Mouse (Mus musculus): ENCODE results near the gene Angptl4. TPM values are rescaled to one million over a fixed set of nuclear protein-coding genes. Genes with fewer than 3 reads are reported as not detected.

Gene Angptl4
- polyA plus RNA-seq, 1 experiment: not detected

DNA sequence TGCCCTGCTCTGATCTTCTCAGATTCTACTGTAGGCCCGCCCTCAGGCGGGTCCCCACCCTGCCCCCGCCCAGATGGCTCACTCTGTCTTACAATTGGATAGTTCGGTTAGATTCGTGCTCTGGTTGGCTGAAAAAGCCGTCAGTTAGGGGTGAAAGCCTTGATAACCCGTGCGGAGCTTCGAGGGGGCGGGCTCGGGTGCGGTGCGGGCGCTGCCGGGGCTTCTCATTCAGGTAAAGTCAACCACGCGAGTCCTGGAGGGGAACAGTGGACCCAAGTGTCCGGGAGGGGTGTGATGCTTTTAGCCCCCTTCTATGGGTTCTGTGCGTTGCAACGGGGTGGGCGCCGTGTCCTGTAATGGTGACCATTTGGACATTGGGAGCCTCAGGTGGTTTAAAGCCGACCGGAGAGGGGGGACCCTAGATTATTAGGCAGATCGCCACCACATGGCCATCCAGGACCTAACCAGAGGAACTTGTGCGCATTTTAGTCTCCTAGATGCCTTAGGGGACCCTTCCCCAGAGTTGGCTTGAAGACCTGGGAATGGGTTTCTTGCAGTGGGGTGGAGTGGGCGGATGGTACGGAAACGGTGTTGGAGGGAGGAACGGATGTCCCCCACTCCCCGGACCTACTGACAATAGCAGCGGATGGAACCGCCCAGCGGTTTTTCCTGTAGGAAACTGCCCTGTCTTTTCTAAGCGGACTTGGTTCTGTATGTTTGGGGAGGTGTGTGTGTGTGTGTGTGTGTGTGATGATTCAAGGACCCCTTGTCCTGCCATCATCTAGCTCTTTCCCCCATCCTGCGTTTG lies 28.9 kb upstream of the Angptl4 start, which contains the start of gene Kank3:
Gene Kank3 (plus strand): TSS at position 186 of the 808 bp plus-strand sequence.
- no peak for TF ChIP-seq GATA1 (IDR thresholded peaks at IDR 0.05; ENCODE audit: low read length)

- TF ChIP-seq GATA1 (IDR thresholded peaks at IDR 0.05; ENCODE audit: low read length): no peak
Measured at GRCm38 (mm10) chr17:33808192-33808591, 26.6 kb upstream of the Angptl4 start.

- TF ChIP-seq GATA1 (IDR thresholded peaks at IDR 0.05; ENCODE audit: low read length): no peak
Measured at GRCm38 (mm10) chr17:33807181-33807888, 25.7 kb upstream of the Angptl4 start.

- no peak for TF ChIP-seq GATA1 (IDR thresholded peaks at IDR 0.05; ENCODE audit: low read length)
Measured at GRCm38 (mm10) chr17:33804745-33805144, 23.1 kb upstream of the Angptl4 start.

DNA sequence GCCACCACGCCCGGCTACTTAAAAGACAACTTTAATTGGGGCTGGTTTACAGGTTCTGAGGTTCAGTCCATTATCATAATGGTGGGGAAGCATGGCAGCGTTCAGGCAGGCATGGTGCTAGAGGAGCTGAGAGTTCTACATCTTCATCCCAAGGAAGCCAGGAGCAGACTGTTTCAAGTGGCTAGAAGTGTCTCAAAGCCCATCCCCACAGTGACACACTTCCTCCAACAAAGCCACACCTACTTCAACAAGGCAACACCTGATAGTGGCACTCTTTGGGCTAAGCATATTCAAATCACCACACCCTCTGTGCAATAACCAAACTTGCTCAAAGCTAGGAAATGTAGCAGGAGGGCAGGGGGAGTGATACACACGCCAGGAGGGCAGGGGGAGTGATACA lies 22.6 kb upstream of the Angptl4 start:
- no peak for TF ChIP-seq GATA1 (IDR thresholded peaks at IDR 0.05; ENCODE audit: low read length)

DNA sequence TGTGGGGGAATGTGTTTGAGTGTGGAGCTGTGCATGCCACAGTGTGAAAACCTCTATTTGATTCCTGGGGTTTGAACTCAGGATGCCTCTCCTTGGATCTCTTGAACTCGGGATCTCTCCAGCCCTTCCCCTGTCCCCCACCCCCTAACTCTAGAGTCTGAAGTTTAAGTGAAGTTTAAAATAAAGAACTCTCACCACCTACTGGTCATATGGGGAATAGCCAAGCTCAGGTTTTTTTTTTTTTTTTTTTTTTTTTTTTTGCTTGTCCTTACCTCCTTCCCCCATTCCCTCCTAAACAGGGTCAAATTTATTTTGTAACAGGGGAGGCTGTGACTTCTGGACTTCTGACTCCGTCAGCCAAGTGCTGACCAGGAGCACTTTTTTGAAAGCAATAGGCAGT lies 20.6 kb upstream of the Angptl4 start:
- no peak for TF ChIP-seq GATA1 (IDR thresholded peaks at IDR 0.05; ENCODE audit: low read length)

GRCm38 (mm10) chr17:33799277-33799676 lies 17.6 kb upstream of the Angptl4 start:
- no peak for TF ChIP-seq GATA1 (IDR thresholded peaks at IDR 0.05; ENCODE audit: low read length)

- TF ChIP-seq GATA1 (IDR thresholded peaks at IDR 0.05; ENCODE audit: low read length): no peak
Measured at GRCm38 (mm10) chr17:33798306-33798705, 16.7 kb upstream of the Angptl4 start.

GRCm38 (mm10) chr17:33788732-33789131 lies 7.1 kb upstream of the Angptl4 start:
- no peak for TF ChIP-seq GATA1 (IDR thresholded peaks at IDR 0.05; ENCODE audit: low read length)

GRCm38 (mm10) chr17:33786375-33786774 lies 4.7 kb upstream of the Angptl4 start:
- TF ChIP-seq GATA1 (IDR thresholded peaks at IDR 0.05; ENCODE audit: low read length): no peak

- TF ChIP-seq GATA1 (IDR thresholded peaks at IDR 0.05; ENCODE audit: low read length): no peak
Measured at GRCm38 (mm10) chr17:33784939-33785338, 3.3 kb upstream of the Angptl4 start.

GRCm38 (mm10) chr17:33783408-33783807 lies 1.8 kb upstream of the Angptl4 start:
- no peak for TF ChIP-seq GATA1 (IDR thresholded peaks at IDR 0.05; ENCODE audit: low read length)

- TF ChIP-seq GATA1 (IDR thresholded peaks at IDR 0.05; ENCODE audit: low read length): no peak
Measured at GRCm38 (mm10) chr17:33782067-33782466, 437 bp upstream of the Angptl4 start.

- TF ChIP-seq GATA1 (IDR thresholded peaks at IDR 0.05; ENCODE audit: low read length): no peak
Measured at GRCm38 (mm10) chr17:33780431-33780830, 1.2 kb downstream of the Angptl4 start.

DNA sequence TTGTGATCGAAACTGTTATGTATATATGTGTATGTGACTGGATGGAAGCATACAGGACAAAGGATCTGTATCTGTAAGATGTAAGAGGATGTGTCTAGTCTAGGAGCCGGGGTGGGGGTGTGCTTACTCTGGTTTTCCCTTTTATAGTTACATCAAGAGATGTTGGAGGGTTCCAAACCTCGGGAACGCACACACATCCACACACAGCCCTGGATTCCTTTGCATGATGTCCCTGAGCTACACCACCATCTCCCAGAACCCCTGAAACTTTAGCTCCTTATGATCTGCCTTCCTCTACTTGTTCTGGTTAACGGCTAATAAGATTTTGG lies 1.7 kb downstream of the Angptl4 start:
- no peak for TF ChIP-seq GATA1 (IDR thresholded peaks at IDR 0.05; ENCODE audit: low read length)

DNA sequence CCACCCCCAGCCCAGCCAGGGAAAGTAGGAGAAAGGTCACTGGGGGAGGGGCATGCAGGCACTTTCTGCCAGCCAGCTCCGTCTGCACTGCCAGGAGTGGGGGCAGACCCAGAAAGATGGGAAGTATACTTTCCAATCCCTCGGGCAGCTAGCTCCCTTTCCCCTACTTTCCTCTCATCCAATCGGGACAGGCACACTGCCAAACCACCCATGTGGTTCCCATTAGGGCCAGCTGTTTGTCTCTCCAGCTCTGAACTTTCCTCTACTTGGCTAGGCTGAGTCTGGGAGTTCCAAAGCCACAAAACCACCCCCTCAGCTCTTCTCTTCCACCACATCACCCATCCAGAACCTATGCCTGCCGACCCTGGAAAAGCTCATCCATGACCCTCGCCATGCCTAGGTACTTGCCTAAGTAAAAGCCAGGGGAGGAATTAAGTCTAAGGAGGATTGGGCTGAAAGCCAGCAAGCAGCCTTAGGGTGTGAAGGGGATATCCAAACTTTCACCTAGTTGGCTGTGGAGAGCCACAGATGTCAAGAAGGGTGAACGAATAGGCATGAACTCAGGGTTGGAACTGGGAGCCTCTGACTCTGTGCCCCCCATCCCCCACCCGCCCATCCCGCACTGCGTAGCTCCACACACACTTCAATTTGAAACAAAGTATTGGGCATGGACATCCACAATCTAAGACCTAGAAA lies 2.2 kb downstream of the Angptl4 start:
- TF ChIP-seq GATA1 (IDR thresholded peaks at IDR 0.05; ENCODE audit: low read length): no peak
